Mouse (Mus musculus) midbrain, postnatal 0 days (tissue): Measurements from ENCODE around the gene Dera. TPM values are rescaled to one million over a fixed set of nuclear protein-coding genes. Genes with fewer than 3 reads are reported as not detected.

Experiments used
- ATAC-seq: fragments of 200-750 bp; cut with Nextera tagmentation; 2 replicates; pipeline ENCODE4 v1.8.0; 2017; ENCODE audit warnings: moderate number of reproducible peaks, mild to moderate bottlenecking, moderate TSS enrichment, moderate library complexity; ENCODE audit not compliant: low FRiP score
- DNase-seq: peaks from one replicate; pipeline ENCODE4 v3.0.0-alpha.2; 2015; ENCODE audit warnings: low spot score
- H3K27ac ChIP-seq: fragments of 300-500 bp; sonication (generic); 2 replicates; pipeline ENCODE4 v1.5.1; 2014; ENCODE audit warnings: low read depth, mild to moderate bottlenecking, low read length, mixed read lengths
- H3K27me3 ChIP-seq: fragments of 300-500 bp; sonication (generic); 2 replicates; pipeline ENCODE4 v1.6.1; 2014; ENCODE audit warnings: low read length, control low read depth, mixed read lengths; ENCODE audit not compliant: insufficient read depth
- H3K36me3 ChIP-seq: fragments of 300-500 bp; sonication (generic); 2 replicates; pipeline ENCODE4 v1.6.1; 2014; ENCODE audit warnings: low read length, control low read depth, mixed read lengths; ENCODE audit not compliant: insufficient read depth
- H3K4me1 ChIP-seq: fragments of 300-500 bp; sonication (generic); 2 replicates; pipeline ENCODE4 v1.6.1; 2014; ENCODE audit warnings: mild to moderate bottlenecking, control low read depth, antibody characterized with exemption, low read length, mixed read lengths; ENCODE audit not compliant: insufficient read depth
- H3K4me2 ChIP-seq: fragments of 300-500 bp; sonication (generic); 2 replicates; pipeline ENCODE4 v1.6.1; 2014; ENCODE audit warnings: low read depth, mild to moderate bottlenecking, low read length, mixed read lengths; ENCODE audit not compliant: poor library complexity, severe bottlenecking
- H3K4me3 ChIP-seq: fragments of 300-500 bp; sonication (generic); 2 replicates; pipeline ENCODE4 v1.5.1; 2014; ENCODE audit warnings: low read depth, mild to moderate bottlenecking, low read length, moderate library complexity
- H3K9ac ChIP-seq: fragments of 300-500 bp; sonication (generic); replicated peaks from 2 replicates; pipeline ENCODE4 v1.6.1; 2014; ENCODE audit warnings: mild to moderate bottlenecking, low read length, moderate library complexity, mixed read lengths; ENCODE audit not compliant: poor library complexity, severe bottlenecking
- H3K9me3 ChIP-seq: fragments of 300-500 bp; sonication (generic); 2 replicates; pipeline ENCODE4 v1.6.1; 2016; ENCODE audit warnings: low read length, control low read depth
- CTCF ChIP-seq: IDR thresholded peaks from 2 replicates; pipeline ENCODE4 v1.5.1; 2016; ENCODE audit warnings: antibody characterized with exemption, mild to moderate bottlenecking
- WGBS: fragments of 180-500 bp; shearing (Covaris S2); extraction: QIAGEN DNeasy Blood & Tissue Kit; methylation state at CpG from one replicate; pipeline ENCODE4 v1.1.7; 2014; 5-methylcytosine and 5-hydroxymethylcytosine counted together
- polyA plus RNA-seq: library from polyadenylated mRNA; unstranded; fragments of >200 nt; fragmentation: Nextera tagmentation; extraction: Ambion mirVana; gene quantifications from 2 replicates; pipeline ENCODE4 v1.2.1, GENCODE M21; 2015
- total RNA-seq: library from RNA; depleted of rRNA; stranded (reverse); fragments of >200 nt; gene quantifications from 2 replicates; pipeline ENCODE4 v1.2.3, GENCODE M21; 2014

Gene Dera
- total and polyA plus RNA-seq, 2 experiments from 2014 or later = 8.7 to 15.6 TPM

- ATAC-seq = no peak
- H3K27me3 ChIP-seq = no peaks in the 10 kb centered on the region
- DNase-seq = no peak
- H3K4me2 ChIP-seq = no peak overlapping the region
- H3K9me3 ChIP-seq = no peaks in the 10 kb centered on the region
- no peak overlapping the region for H3K27ac ChIP-seq
- no peak overlapping the region for H3K4me3 ChIP-seq
- no peaks in the 10 kb centered on the region for H3K36me3 ChIP-seq
- 90% methylated on average over 10 of the region's 10 CpGs for WGBS
- H3K9ac ChIP-seq = no peak overlapping the region
- no peak for TF ChIP-seq CTCF
- no peaks in the 10 kb centered on the region for H3K4me1 ChIP-seq
Observed at GRCm38 (mm10) chr6:137857198-137858194, 103.2 kb downstream of the Dera start.

GRCm38 (mm10) chr6:137869903-137870580 lies 115.7 kb downstream of the Dera start:
- no peak overlapping the region for H3K9ac ChIP-seq
- no peak overlapping the region for H3K4me2 ChIP-seq
- no peak overlapping the region for H3K27ac ChIP-seq
- no peaks in the 10 kb centered on the region for H3K36me3 ChIP-seq
- no peak for TF ChIP-seq CTCF
- WGBS = 78% methylated on average over 7 of the region's 7 CpGs
- no peaks in the 10 kb centered on the region for H3K4me1 ChIP-seq
- no peaks in the 10 kb centered on the region for H3K9me3 ChIP-seq
- DNase-seq (no peak), ATAC-seq (no peak)
- H3K27me3 ChIP-seq = no peaks in the 10 kb centered on the region
- no peak overlapping the region for H3K4me3 ChIP-seq

- H3K27me3 ChIP-seq = no peaks in the 10 kb centered on the region
- no peak for TF ChIP-seq CTCF
- no peak for ATAC-seq
Observed at GRCm38 (mm10) chr6:137870667-137871066, 116.3 kb downstream of the Dera start.

GRCm38 (mm10) chr6:137872055-137872735 lies 117.8 kb downstream of the Dera start:
- H3K4me1 ChIP-seq = no peaks in the 10 kb centered on the region
- H3K27ac ChIP-seq = no peak overlapping the region
- ATAC-seq = 0 out of 2 replicates have a peak, but pooled peaks have one; percentile 52
- peak; percentile 71 for TF ChIP-seq CTCF
- H3K4me2 ChIP-seq = peak overlapping the region; percentile 21
- H3K36me3 ChIP-seq = no peaks in the 10 kb centered on the region
- WGBS = 39% methylated on average over 17 of the region's 17 CpGs
- H3K27me3 ChIP-seq = no peaks in the 10 kb centered on the region
- peak; percentile 60 for DNase-seq
- H3K4me3 ChIP-seq = no peak overlapping the region
- no peak overlapping the region for H3K9ac ChIP-seq
- H3K9me3 ChIP-seq = no peaks in the 10 kb centered on the region

More at GRCm38 (mm10) chr6:137870667-137871066, 116.3 kb downstream of the Dera start:
- Histone ChIP-seq H3K9ac (no peak overlapping the region), H3K4me1 (no peaks in the 10 kb centered on the region), H3K4me3 (no peak overlapping the region), H3K36me3 (no peaks in the 10 kb centered on the region), H3K9me3 (no peaks in the 10 kb centered on the region), H3K27ac (no peak overlapping the region), H3K4me2 (no peak overlapping the region)
- DNase-seq = no peak
- WGBS = 84% methylated on average over 6 of the region's 6 CpGs

GRCm38 (mm10) chr6:137874471-137875244 lies 120.3 kb downstream of the Dera start:
- 92% methylated on average over 8 of the region's 8 CpGs for WGBS
- H3K9me3 ChIP-seq = no peaks in the 10 kb centered on the region
- H3K9ac ChIP-seq = no peak overlapping the region
- no peaks in the 10 kb centered on the region for H3K27me3 ChIP-seq
- no peak overlapping the region for H3K4me3 ChIP-seq
- no peak overlapping the region for H3K27ac ChIP-seq
- H3K4me2 ChIP-seq = no peak overlapping the region
- H3K36me3 ChIP-seq = no peaks in the 10 kb centered on the region
- peak; percentile 5 for DNase-seq
- no peaks in the 10 kb centered on the region for H3K4me1 ChIP-seq
- no peak for ATAC-seq
- TF ChIP-seq CTCF = no peak
